Mouse (Mus musculus) intestine, embryonic 15.5 days (tissue): ENCODE data around the gene Postn. TPM values are rescaled to one million over a fixed set of nuclear protein-coding genes. Genes with fewer than 3 reads are reported as not detected.

ENCODE experiments used
- ATAC-seq: fragments of 200-750 bp; cut with Nextera tagmentation; 2 replicates; pipeline ENCODE4 v1.8.0; 2017; ENCODE audit warnings: moderate TSS enrichment, moderate library complexity
- H3K27ac ChIP-seq: fragments of 300-500 bp; sonication (generic); 2 replicates; pipeline ENCODE4 v1.5.1; 2015; ENCODE audit warnings: mild to moderate bottlenecking, inconsistent platforms
- H3K27me3 ChIP-seq: fragments of 300-500 bp; sonication (generic); replicated peaks from 2 replicates; pipeline ENCODE4 v1.6.1; 2015; ENCODE audit warnings: inconsistent platforms
- H3K36me3 ChIP-seq: fragments of 300-500 bp; sonication (generic); 2 replicates; pipeline ENCODE4 v1.6.1; 2015; ENCODE audit warnings: inconsistent platforms
- H3K4me1 ChIP-seq: fragments of 300-500 bp; sonication (generic); replicated peaks from 2 replicates; pipeline ENCODE4 v1.6.1; 2015; ENCODE audit warnings: inconsistent platforms
- H3K4me2 ChIP-seq: fragments of 300-500 bp; sonication (generic); replicated peaks from 2 replicates; pipeline ENCODE4 v1.6.1; 2015; ENCODE audit warnings: mild to moderate bottlenecking, inconsistent platforms
- H3K4me3 ChIP-seq: fragments of 300-500 bp; sonication (generic); replicated peaks from 2 replicates; pipeline ENCODE4 v1.5.1; 2015; ENCODE audit warnings: inconsistent platforms
- H3K9ac ChIP-seq: fragments of 300-500 bp; sonication (generic); 2 replicates; pipeline ENCODE4 v1.6.1; 2015; ENCODE audit warnings: inconsistent platforms
- H3K9me3 ChIP-seq: fragments of 300-500 bp; sonication (generic); 2 replicates; pipeline ENCODE4 v1.6.1; 2016; ENCODE audit warnings: inconsistent platforms
- WGBS: fragments of 180-500 bp; shearing (Covaris S2); methylation state at CpG from one replicate; pipeline ENCODE4 v1.1.7; 2015; 5-methylcytosine and 5-hydroxymethylcytosine counted together
- polyA plus RNA-seq: library from polyadenylated mRNA; unstranded; fragments of >200 nt; fragmentation: Nextera tagmentation; extraction: Ambion mirVana; gene quantifications from 2 replicates; pipeline ENCODE4 v1.2.1, GENCODE M21; 2015

Postn gene
- polyA plus RNA-seq, 1 experiment from 2014 or later, result 141 TPM

DNA sequence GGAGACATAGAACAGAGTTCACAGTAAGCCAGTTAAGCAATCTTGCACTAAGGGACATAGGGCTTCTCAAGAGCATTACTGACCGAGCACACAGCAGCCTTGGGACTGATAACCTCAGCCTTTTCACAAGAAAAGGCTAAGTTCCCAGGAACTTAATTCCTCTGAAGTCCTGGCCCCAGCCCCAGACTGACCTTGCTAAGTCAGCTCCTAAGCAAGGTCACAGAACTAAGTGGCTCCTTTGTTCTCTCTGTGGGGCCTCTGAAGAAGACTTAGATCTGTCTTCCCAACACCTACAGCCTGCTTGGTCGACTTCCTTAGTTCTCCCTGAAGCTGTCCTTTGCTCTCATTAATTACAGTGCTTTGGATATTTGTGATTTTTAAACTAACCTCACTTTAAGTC, 38.4 kb downstream of the Postn start:
- 31% methylated on average over 2 of the region's 2 CpGs for WGBS
- H3K36me3 ChIP-seq, result no peaks in the 10 kb centered on the region
- H3K4me3 ChIP-seq, result no peak overlapping the region
- ATAC-seq, result no peak
- no peaks in the 10 kb centered on the region for H3K4me1 ChIP-seq
- H3K9ac ChIP-seq, result no peak overlapping the region
- H3K4me2 ChIP-seq, result no peak overlapping the region
- H3K9me3 ChIP-seq, result no peaks in the 10 kb centered on the region
- no peak overlapping the region for H3K27ac ChIP-seq
- no peaks in the 10 kb centered on the region for H3K27me3 ChIP-seq

DNA sequence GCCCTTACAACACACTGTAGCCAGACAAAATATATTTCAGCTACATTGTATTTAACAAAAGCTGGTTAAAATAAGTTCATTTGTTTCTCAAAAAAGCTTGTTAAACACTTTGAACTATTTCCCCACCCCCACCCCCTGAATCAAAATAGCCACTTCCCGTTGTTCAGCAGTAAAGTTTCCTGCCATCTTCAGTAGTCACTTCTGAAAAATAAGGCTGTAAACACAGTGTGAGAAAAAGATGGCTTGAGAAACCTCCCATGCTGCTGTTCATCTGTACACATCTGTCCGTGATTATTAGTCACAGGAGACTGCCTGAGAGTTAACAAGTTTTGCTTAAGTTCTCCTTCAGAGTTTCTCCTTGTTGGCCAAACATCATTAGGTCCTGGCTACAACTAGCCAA, 39.0 kb downstream of the Postn start:
- ATAC-seq, result no peak
- WGBS, result 44% methylated on average over 2 of the region's 2 CpGs

DNA sequence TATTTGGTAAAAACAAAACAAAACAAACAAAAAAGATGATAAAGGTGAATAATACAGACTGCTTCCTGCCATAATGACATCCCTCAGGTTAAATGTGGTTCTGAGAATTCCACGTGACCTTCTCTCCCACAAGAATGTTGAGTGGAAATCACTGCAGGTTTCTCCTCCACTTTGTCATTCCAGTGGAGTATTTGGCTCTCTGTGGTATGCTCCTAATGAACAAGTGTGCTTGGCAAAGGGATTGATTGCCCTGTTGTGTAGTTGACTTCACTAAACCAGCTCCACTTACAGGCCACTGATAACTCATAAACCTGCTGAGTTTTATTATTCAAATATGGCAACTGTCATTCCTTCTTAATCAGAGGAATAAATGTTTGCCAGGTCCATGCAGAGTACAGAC, 39.7 kb downstream of the Postn start:
- H3K36me3 ChIP-seq, result no peaks in the 10 kb centered on the region
- H3K4me3 ChIP-seq, result no peak overlapping the region
- ATAC-seq, result no peak
- no peaks in the 10 kb centered on the region for H3K4me1 ChIP-seq
- 68% methylated on average over 1 of the region's 1 CpGs for WGBS
- no peak overlapping the region for H3K27ac ChIP-seq
- no peak overlapping the region for H3K4me2 ChIP-seq
- H3K9me3 ChIP-seq, result no peaks in the 10 kb centered on the region
- no peak overlapping the region for H3K9ac ChIP-seq
- H3K27me3 ChIP-seq, result no peaks in the 10 kb centered on the region

More for the DNA sequence above, 39.0 kb downstream of the Postn start:
- no peak overlapping the region for H3K4me2 ChIP-seq
- no peak overlapping the region for H3K9ac ChIP-seq
- H3K9me3 ChIP-seq, result no peaks in the 10 kb centered on the region
- H3K4me1 ChIP-seq, result no peaks in the 10 kb centered on the region
- H3K27ac ChIP-seq, result no peak overlapping the region
- H3K4me3 ChIP-seq, result no peak overlapping the region
- H3K27me3 ChIP-seq, result no peaks in the 10 kb centered on the region
- H3K36me3 ChIP-seq, result no peaks in the 10 kb centered on the region

DNA sequence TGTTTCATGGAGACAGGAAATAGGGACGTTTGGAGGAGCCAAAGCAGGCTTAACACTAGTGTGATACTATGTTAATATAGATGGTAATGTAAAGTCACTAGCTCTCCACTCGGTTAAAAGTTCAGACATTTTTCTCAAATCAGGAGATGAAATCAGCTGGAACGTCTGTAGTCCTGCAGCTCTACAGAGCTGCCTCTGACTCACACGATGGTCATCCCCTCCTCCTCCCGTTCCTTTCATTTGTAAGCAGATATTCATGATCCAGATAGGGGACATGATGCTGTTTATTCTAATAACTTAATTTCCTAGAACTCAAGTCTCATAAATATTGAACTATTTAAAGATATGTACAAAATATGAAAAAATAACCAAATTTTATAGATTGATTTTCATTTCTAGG, 40.8 kb downstream of the Postn start:
- Histone ChIP-seq H3K4me2 (no peak overlapping the region), H3K9me3 (no peaks in the 10 kb centered on the region), H3K9ac (no peak overlapping the region), H3K4me3 (no peak overlapping the region), H3K27ac (no peak overlapping the region), H3K36me3 (no peaks in the 10 kb centered on the region), H3K27me3 (no peaks in the 10 kb centered on the region), H3K4me1 (no peaks in the 10 kb centered on the region)
- 72% methylated on average over 5 of the region's 5 CpGs for WGBS
- no peak for ATAC-seq

DNA sequence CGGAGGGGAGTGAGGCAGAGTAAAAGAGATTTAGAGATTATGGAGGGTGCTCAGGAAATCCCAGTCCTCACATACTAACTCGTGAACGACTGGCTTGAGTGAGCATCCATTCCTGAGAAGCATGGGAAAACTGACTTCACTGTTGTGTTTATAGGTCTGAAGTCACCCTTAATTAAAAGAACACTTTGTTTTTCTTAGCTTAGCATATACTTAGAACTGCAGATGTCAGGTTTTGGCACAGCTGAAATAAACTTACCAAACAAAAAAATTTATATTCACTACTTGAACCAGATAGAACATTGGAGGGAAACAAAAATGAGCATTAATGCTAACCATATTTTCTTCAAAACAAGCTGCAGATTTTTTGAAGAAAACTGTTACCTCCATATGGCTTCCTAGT, 42.9 kb downstream of the Postn start:
- Histone ChIP-seq H3K9ac (no peak overlapping the region), H3K4me3 (no peak overlapping the region), H3K4me2 (no peak overlapping the region), H3K27me3 (no peaks in the 10 kb centered on the region), H3K4me1 (no peaks in the 10 kb centered on the region), H3K27ac (no peak overlapping the region), H3K36me3 (no peaks in the 10 kb centered on the region), H3K9me3 (no peaks in the 10 kb centered on the region)
- 51% methylated on average over 3 of the region's 3 CpGs for WGBS
- no peak for ATAC-seq

DNA sequence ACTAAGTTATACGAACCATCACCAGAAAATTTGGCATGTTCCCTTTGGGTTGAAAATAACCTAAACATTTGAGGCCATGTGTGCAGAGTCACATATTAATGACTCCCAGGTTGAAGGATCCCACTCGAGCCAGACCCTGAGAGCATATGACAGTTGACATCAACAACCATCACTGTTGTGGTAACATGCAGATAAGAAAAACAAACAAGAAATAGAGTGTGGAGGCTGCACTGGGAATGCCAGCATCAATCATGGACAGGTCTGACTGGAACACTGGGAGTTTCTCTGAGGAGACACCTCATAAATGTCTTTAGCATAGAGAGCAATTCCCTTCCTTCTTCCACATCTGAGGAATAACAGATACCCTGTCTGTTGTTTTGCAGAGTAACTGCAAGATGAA, 45.7 kb downstream of the Postn start:
- no peak overlapping the region for H3K4me3 ChIP-seq
- ATAC-seq, result no peak
- H3K36me3 ChIP-seq, result no peaks in the 10 kb centered on the region
- H3K4me2 ChIP-seq, result no peak overlapping the region
- H3K9me3 ChIP-seq, result no peaks in the 10 kb centered on the region
- no peaks in the 10 kb centered on the region for H3K4me1 ChIP-seq
- H3K9ac ChIP-seq, result no peak overlapping the region
- no peak overlapping the region for H3K27ac ChIP-seq
- H3K27me3 ChIP-seq, result no peaks in the 10 kb centered on the region
- 26% methylated on average over 2 of the region's 2 CpGs for WGBS

DNA sequence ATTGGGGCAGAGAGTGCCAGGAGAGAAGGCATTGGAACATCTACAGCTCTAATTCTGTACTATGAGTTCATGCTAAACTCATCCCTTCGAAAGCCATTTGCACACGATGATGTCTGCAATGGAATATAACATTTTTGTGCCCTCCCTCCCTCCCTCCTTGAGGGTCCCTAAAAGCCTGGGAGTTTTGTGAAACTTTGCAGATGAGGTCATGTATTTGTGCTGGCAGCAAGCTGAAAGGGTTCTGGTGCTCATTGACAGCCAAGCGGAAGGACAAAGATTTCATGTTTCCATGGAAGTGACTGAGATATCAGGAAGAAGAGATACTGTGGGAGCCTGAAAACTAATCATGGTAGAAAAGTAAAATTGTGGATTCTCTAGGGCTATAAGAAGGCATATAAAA, 50.1 kb downstream of the Postn start:
- Histone ChIP-seq H3K9ac (no peak overlapping the region), H3K9me3 (no peaks in the 10 kb centered on the region), H3K27me3 (no peaks in the 10 kb centered on the region), H3K36me3 (no peaks in the 10 kb centered on the region), H3K4me3 (no peak overlapping the region), H3K4me1 (no peaks in the 10 kb centered on the region), H3K27ac (no peak overlapping the region), H3K4me2 (no peak overlapping the region)
- ATAC-seq, result no peak
- WGBS, result 70% methylated on average over 3 of the region's 3 CpGs

DNA sequence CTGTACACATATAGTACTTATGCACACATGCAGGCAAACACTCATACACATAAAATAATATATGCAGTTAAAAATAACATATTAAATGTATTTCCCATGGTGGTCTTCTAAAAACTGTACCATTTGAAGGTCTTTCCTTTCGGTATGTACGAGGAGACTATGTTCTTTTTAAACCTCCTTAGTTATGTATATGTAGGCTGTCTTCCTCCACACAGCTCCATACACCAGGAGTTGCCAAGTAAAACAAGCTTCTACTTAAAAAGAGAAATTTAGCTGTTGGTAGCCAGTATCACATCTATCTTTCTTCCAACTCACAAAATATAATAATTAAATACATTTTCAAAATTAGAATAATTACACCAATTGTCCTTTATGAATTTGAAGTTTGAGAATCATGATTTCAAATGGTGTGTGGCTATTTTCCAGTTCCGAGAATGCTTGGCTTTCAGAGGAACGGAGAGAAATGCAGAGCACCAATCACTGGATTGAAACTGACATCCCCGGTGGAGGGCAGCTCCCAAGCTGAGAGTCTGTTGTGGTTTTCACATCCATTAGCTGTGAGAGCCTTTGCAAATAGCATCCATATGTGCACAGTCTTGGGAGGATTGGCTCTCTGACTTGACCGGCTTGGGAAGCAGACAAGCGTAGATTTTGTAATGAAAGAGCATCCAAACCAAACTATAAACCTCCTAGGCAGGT, 52.1 kb downstream of the Postn start:
- H3K9me3 ChIP-seq, result no peaks in the 10 kb centered on the region
- no peaks in the 10 kb centered on the region for H3K27me3 ChIP-seq
- H3K4me1 ChIP-seq, result peaks cover 4% of the 10 kb centered on the region; the same call in 1 of the 2 replicates
- WGBS, result 69% methylated on average over 7 of the region's 7 CpGs
- no peak overlapping the region for H3K9ac ChIP-seq
- no peak overlapping the region for H3K4me3 ChIP-seq
- no peak for ATAC-seq
- no peak overlapping the region for H3K27ac ChIP-seq
- no peaks in the 10 kb centered on the region for H3K36me3 ChIP-seq
- H3K4me2 ChIP-seq, result no peak overlapping the region

DNA sequence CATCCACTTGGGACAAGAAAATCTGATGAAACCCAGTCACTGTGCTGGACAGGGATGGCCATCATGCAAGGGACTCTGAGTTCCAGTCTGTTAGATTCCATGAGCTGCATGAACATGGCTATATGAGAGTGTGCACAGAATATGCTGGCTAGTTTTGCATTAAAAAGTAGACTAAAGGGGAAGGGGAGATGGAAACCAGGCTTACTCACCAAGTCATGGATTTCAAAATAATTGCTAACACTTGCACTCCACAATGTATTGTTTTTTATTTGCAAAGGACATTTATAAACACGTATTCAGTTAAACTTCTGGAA, 52.6 kb downstream of the Postn start:
- Histone ChIP-seq H3K4me2 (no peak overlapping the region), H3K4me3 (no peak overlapping the region), H3K4me1 (peaks cover 7% of the 10 kb centered on the region; the same call in 1 of the 2 replicates), H3K9ac (no peak overlapping the region), H3K9me3 (no peaks in the 10 kb centered on the region), H3K27me3 (no peaks in the 10 kb centered on the region), H3K27ac (no peak overlapping the region), H3K36me3 (no peaks in the 10 kb centered on the region)
- no peak for ATAC-seq
- 65% methylated on average over 1 of the region's 1 CpGs for WGBS

DNA sequence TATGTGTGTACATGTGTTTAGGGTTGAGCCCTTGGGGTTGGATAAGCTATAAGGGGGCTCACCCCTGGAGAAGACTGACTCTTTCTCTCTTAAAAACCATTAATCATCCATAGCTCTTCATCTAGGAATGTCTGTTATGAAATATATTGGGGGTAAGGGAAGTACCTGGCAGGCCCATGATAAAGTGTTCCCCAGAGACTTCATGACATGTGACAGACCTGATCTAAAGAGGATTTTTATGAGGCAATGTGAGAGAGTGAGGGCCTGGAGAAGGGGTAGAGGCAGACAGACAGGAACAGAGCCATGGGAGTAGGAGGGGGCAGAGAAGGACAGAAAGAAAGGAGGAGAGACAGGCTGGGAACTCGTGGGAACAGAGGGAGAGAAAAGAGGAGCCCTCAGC, 53.5 kb downstream of the Postn start:
- Histone ChIP-seq H3K36me3 (no peaks in the 10 kb centered on the region), H3K4me1 (peaks cover 7% of the 10 kb centered on the region; the same call in 1 of the 2 replicates), H3K4me2 (no peak overlapping the region), H3K9ac (no peak overlapping the region), H3K27me3 (no peaks in the 10 kb centered on the region), H3K4me3 (no peak overlapping the region), H3K9me3 (no peaks in the 10 kb centered on the region), H3K27ac (no peak overlapping the region)
- WGBS, result 96% methylated on average over 1 of the region's 1 CpGs
- no peak for ATAC-seq

DNA sequence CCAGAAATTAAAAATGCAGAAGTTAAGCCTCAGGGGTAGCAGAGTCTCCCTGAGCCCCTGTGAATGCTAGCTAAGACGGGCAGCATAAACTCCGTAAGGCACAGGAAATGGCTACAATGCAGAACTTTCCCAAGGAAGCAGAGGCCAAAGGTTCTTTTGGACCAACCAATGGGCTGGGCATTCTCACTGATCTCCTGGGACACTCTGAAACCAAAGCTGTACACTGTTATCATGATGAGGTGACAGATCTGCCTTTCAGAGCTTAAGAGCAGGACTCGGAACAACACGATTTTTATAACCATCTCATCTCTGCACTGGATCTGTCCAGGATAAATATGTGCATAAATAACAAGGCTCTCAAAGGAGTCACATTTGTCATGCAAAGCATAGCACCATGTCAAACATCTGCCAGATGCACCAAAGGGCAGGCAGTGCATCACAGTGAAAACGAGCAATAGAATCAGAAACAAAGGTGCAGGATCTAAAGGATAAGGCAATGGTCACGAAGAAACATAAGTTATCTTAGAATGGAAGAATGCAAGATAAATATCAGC, 57.0 kb downstream of the Postn start:
- ATAC-seq, result no peak
- Histone ChIP-seq H3K4me2 (no peak overlapping the region), H3K9me3 (no peaks in the 10 kb centered on the region), H3K4me3 (no peak overlapping the region), H3K36me3 (no peaks in the 10 kb centered on the region), H3K27me3 (no peaks in the 10 kb centered on the region), H3K9ac (no peak overlapping the region), H3K4me1 (peaks cover 11% of the 10 kb centered on the region), H3K27ac (no peak overlapping the region)
- WGBS, result 36% methylated on average over 6 of the region's 6 CpGs

DNA sequence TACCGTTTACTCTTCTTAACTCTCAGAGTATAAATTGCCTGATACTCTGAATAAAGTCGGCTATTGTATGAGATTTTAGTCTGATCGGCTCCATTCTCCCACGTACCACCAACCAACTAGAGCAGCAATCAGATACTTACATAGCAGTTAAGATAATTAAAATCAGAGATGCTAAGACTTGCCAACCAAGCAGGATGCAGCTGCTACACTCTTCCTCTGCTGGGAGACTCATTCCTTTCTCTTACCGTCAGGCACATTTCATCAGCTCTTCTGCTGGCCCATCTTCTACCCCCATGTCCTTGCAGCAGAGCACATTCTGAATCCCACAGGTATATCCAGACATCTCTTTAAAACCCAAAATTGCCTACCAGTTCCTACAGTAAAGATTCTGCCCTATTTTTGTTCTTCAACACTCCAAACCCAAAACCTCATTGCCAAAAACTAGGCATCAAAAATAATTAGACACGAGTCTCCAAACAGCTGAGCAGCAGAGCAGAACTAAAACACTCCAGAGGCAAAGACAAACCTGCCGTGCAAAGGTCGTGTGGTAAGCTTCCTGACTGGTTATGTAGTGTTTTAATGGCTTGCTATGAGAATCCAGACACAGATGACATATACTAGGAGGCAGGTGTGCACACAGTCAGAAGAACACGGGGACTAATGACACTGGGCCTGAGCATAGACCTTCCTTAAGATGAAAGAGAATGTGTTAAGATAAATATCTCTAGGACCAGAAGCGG, 59.5 kb downstream of the Postn start:
- no peaks in the 10 kb centered on the region for H3K9me3 ChIP-seq
- H3K4me2 ChIP-seq, result no peak overlapping the region; the same call in 1 of the 2 replicates
- no peak overlapping the region for H3K4me3 ChIP-seq
- H3K27me3 ChIP-seq, result no peaks in the 10 kb centered on the region
- H3K9ac ChIP-seq, result no peak overlapping the region
- peaks cover 11% of the 10 kb centered on the region for H3K4me1 ChIP-seq
- no peaks in the 10 kb centered on the region for H3K36me3 ChIP-seq
- ATAC-seq, result peak; percentile 86
- WGBS, result 48% methylated on average over 10 of the region's 10 CpGs
- 0 out of 2 replicates have a peak overlapping the region, but pooled peaks have one; percentile 6 for H3K27ac ChIP-seq

DNA sequence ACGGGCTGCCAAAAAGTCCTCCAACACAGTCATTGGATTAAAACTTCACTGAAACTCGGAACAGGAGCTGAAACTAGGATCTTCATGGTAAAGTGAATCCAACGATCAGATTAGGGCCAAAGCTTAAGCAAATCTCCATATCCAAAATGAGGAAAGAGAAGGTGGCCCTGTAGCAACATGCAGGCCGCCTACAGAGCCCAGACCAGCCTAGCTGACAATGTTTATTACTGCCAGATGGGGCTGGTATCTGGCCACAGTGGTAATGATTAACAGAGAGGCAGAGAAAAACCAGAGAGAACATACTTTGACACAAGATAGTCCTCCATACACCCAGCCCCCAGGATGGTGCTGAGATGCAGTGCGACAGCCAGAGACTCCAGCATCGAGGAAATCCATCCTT, 60.1 kb downstream of the Postn start:
- ATAC-seq, result peak; percentile 98
- WGBS, result 42% methylated on average over 6 of the region's 6 CpGs
- H3K9me3 ChIP-seq, result no peaks in the 10 kb centered on the region
- H3K27ac ChIP-seq, result 0 out of 2 replicates have a peak overlapping the region, but pooled peaks have one; percentile 6
- no peaks in the 10 kb centered on the region for H3K27me3 ChIP-seq
- H3K4me2 ChIP-seq, result no peak overlapping the region; the same call in 1 of the 2 replicates
- H3K4me3 ChIP-seq, result no peak overlapping the region
- H3K36me3 ChIP-seq, result no peaks in the 10 kb centered on the region
- no peak overlapping the region for H3K9ac ChIP-seq
- H3K4me1 ChIP-seq, result peaks cover 11% of the 10 kb centered on the region
